Mouse (Mus musculus) T-helper 17 cell (primary cell): ENCODE measurements at regions not wholly inside any gene's neighbourhood (a gene's known extent, or its start where the extent isn't known, plus 50 kb on each side); places are given as distances from the start of the nearest gene placed in this dataset.

Source experiments
- in situ Hi-C, 2 experiments: fragments of 300-600 bp; cut with MboI, MseI; formaldehyde crosslinking; loops; 1 replicate in 1 of 2; 2 replicates in 1 of 2; pipeline ENCODE4 v1.15.1; 2025; ENCODE audit warnings: high pct_unique_total_duplicates in 2 of 2

DNA sequence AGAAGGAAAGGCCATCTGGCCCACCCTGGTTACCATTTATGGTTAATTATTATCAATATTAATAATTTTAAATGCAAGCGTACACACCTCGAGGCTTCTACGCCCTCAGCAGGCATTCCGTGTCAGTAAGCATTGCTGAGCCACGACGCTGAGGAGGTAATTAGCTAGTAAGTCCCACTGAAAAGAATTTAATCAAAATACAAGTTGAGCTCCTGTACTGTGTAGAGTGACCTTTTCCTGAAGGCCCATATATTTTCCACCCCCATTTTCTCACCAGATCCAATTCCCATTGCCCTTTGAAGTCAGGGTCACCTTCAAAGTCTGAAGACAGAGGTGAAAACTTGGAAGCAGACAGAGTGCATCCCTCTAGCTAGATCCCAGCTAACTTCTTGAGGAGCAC lies 179.8 kb downstream of the Gxylt1 start:
- in situ Hi-C loops: no loop called here

GRCm38 (mm10) chr15:93094202-93095135 lies 180.5 kb downstream of the Gxylt1 start:
- in situ Hi-C loops: loop anchor here (5.0 kb wide), 2 partner anchors 102 to 123 kb away; no protein-coding TSS in a partner anchor

DNA sequence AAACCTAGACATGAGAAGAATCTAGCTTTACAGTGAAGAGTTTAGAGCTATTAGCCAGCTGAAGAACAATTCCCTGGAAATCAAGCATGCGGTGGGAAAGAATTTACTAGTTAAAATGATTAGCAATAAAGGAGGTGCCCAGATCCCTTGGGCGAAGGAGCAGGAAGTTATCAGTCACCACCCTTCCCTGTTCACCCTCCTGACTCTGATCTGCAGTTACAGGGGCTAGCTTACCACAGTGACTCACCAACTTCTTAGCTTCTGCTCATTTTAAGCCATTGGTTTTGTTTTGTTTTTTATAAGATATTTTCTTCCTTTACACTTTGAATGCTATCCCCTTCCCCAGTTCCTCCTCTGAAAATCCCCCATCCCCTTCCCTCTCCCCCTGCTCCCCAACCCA lies 183.6 kb downstream of the Gxylt1 start:
- in situ Hi-C loops: loop anchor here (5.0 kb wide), 2 partner anchors 99 to 126 kb away; no protein-coding TSS in a partner anchor

DNA sequence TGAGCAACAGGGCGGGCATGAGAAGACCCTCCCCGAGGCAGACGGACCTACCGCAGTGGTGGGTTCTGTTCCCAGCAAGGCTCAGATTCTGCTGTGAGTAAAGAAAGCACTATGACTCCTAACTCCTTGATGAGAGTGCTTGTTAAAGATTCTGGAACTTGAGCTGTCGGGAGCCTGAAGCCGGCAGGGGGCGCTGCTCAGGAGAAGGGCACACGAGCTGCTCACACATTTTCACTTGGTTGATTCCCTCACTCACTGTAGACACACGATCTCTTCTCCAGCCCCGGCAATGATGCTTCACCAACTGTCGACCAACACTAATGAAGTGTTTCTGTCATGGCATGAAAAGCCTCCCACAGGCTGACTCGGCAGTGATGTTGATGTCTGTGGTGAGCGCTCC lies 185.6 kb downstream of the Gxylt1 start:
- in situ Hi-C loops: no loop called here

DNA sequence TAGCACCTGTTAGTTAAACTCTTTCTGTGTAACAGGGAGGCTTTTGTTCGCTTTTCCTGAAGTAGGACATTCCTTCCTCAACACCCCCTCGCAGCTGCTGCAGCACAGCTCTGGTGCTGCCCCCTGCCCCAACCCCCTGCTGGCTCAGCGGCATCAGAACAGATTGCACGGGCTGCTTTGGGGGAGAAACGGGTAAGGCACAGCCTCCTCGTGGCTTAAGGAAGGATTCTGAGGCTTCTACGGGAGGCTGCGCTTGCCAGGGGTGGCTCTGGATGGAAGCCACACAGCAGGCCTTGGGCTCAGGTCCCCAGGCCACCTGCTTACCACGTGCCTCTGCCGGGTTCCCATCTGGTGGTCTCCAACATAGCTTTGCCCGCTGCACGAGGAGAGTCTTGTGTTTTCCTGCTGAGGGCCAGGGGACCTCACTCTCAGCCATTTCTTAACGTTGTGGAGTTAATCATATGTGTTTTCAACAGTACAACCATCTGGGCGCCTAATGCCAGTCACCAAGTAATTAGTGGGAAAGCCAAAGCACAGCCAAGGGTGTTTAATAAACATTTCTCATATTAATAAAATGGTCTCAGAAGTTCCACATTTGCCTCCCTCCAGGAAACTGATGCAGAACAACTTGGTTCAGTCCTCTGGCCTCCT lies 189.9 kb downstream of the Gxylt1 start:
- in situ Hi-C loops: no loop called here

DNA sequence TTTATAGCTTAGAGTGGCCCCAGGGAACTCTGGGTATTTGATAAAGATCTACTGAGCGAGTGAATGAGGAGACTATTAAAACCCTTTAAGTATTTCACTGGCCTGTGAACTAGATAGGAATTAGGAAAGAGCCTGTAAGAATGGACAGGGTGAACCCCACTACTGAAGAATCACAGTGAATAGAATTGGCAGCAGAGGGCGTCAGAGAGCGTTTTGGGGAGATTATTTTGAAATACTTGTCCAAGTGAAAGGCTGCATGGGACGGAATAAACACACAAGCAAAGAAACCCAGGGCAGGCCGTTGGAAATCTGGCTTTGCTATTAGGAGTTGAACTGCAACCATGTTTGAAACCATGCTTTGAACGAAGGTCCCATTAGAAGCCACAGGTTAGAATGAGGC lies 200.9 kb downstream of the Gxylt1 start:
- in situ Hi-C loops: loop anchor here in 1 of 2 experiments (25.0 kb wide), 1 partner anchor 1788 kb away; no protein-coding TSS in a partner anchor

DNA sequence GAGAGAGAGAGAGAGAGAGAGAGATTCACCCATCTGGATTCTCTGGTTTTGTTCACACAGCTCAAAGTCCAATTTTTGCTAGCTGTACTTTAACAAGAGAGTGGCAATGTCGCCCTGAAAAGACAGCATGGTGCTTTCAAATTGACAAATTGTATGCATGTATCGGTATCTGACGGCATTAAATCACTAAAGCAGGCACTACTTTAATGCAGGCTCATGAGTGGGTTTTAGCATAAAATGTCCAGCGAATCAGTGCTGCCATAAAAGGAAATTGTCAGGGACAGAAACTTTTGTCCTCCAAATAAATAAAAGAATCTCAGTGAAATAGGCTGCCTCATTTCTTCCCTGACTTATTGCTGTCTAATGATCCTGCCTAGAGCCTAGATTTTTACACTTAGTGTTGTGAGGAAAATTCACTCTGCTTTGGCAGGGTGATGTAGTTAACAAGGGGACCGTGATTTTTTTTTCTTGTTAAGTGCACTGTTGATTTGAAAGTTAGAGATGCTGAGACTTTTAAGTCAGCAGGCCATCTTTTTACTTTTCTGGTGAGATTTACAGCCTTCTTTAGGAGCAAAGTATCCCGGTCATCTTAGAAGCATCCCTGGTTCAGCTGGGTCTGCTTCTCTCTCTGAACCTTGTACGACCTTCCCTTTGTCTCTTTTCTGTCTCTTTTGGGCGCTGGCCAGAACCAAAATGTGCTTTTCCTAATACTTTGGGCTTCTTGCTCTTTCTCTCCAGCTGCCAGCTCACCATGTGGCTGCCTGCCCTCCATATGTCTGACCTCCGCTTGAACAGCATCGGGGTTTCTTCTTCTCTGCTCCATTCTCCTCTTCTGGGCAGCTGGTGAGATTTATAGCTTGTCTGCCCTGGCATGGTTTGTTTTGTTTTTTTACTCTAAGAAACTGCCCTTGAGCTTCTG lies 212.5 kb downstream of the Gxylt1 start:
- in situ Hi-C loops: loop anchor here in 1 of 2 experiments (25.0 kb wide), 1 partner anchor 1800 kb away; no protein-coding TSS in a partner anchor

DNA sequence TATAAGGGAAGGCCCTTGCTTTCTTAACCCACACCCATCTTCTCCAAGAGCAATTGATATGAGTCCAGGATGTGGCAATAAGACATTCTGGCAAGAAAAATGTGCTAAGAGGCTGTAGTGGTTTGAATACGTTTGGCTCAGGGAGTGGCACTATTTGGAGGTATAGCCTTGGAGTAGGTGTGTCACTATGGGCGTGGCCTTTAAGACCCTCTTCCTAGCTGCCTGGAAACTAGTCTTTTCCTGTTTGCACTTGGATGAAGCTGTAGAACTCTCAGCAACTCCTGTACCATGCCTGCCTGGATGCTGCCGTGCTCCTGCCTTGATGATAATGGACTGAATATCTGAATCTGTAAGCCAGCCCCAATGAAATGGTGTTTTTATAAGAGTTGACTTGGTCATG lies 221.5 kb downstream of the Gxylt1 start:
- in situ Hi-C loops: loop anchor here in 1 of 2 experiments (25.0 kb wide), 1 partner anchor 1809 kb away; no protein-coding TSS in a partner anchor

DNA sequence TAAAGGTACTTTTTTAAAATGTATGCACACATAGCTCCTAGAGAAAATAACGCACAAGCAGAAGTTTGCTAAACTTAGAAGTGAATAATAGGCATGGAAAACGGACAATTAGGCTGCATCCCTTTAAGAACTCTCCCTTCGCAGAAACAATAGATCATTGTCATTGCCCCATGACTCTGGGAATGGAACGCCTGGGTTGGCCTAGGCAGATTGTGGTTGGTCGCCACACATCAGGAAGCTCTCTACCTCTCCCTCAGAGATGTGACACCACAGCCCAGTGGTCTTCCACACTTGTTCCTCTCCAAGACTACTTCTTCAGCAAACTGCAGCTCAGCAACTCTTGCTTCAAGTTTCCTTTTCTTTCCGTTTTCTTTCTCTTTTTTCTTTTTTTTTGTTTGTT lies 247.8 kb downstream of the Gxylt1 start:
- in situ Hi-C loops: no loop called here

GRCm38 (mm10) chr15:93026456-93027078 lies 248.4 kb downstream of the Gxylt1 start:
- in situ Hi-C loops: no loop called here

DNA sequence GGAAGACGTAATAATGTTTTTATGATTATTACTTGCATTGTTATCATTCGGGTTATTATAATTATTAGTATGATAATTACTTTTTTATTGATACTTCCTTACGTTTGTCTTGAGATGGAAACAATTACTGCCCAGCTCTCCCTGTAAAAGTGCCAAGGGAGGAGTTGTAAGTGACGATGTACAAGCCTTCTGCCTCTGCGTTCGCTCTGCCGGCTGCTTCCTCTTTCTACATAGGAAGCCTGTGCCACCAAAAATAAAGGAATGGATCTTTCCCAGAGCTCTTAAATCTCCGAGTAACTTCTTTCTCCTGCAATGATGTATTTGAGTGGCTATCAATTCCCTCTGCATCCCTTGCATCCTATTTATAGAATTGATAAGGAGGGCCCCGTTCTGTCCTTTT lies 249.2 kb downstream of the Gxylt1 start:
- in situ Hi-C loops: no loop called here

GRCm38 (mm10) chr15:93024171-93024570 lies 250.8 kb downstream of the Gxylt1 start:
- in situ Hi-C loops: no loop called here

DNA sequence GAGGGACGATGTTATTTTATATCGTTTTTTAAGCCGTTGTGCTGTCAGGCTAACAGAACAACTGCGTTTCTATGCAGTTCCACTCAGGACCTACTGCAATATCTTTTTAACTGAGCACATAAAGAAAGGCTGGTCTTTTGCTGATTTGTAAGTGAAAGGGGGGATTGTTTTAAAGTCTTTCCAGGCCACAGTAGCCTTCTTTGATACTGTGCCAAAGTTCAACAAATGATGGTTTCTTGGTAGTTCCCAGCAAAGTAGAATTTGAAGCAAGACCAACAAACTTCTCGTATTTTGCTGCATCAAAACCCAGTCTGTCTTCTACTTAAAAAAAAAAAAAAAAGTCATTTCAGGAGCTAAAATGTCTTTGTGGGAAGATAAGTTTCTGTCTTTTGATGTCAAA lies 263.8 kb downstream of the Gxylt1 start:
- in situ Hi-C loops: no loop called here

GRCm38 (mm10) chr15:93010629-93011028 lies 264.4 kb downstream of the Gxylt1 start:
- in situ Hi-C loops: no loop called here

DNA sequence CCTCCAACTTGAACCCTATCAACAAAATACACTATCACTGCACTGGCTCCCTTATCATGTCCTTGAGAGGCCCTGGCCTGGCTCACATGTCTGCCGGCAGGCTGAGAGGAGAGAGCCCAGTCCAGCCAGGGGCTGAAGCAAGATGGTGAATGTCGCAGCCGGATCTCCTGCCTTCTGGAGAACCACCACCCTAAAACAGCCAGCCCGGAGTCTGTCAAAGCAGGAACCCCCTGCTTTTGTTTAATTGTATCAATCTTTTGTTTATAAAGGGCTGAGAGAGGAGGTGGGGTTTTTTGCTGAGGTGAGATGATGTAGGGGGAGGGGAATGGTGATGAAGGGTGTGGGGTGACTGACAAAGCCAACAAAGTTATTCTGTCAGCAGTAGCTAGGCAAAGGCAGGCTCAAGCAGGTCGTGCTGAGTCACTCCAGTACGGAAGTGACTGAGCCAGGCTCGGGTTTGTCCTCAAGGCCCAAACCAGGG lies 269.2 kb downstream of the Gxylt1 start:
- in situ Hi-C loops: loop anchor here (5.0 to 10.0 kb wide), 2 partner anchors 787 to 1039 kb away; no protein-coding TSS in a partner anchor

- in situ Hi-C loops: loop anchor here (5.0 to 10.0 kb wide), 2 partner anchors 787 to 1040 kb away; no protein-coding TSS in a partner anchor
These were observed 269.8 kb downstream of the Gxylt1 start for GRCm38 (mm10) chr15:93005186-93005585.

DNA sequence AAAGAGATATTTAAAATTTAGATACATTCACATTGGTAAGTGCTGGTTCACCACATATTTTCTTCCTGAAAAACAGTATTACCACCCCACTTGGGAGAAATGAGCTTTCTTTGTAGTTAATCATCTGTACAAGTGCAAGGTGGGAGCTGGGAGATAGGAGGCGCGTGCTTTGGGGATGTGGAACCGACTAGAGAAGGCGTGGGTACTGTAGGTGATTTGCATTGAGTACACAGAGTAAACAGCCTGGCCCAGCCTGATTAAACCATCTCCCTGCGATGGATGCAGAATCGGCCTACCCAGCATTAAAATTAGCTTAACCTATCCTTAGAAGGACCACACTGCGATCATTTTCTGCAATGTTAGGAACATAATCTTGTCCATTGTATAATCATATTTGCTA lies 270.4 kb downstream of the Gxylt1 start:
- in situ Hi-C loops: loop anchor here in 1 of 2 experiments (10.0 kb wide), 1 partner anchor 1040 kb away; no protein-coding TSS in a partner anchor

GRCm38 (mm10) chr15:93003233-93003632 lies 271.7 kb downstream of the Gxylt1 start:
- in situ Hi-C loops: loop anchor here in 1 of 2 experiments (10.0 kb wide), 1 partner anchor 1042 kb away; no protein-coding TSS in a partner anchor

DNA sequence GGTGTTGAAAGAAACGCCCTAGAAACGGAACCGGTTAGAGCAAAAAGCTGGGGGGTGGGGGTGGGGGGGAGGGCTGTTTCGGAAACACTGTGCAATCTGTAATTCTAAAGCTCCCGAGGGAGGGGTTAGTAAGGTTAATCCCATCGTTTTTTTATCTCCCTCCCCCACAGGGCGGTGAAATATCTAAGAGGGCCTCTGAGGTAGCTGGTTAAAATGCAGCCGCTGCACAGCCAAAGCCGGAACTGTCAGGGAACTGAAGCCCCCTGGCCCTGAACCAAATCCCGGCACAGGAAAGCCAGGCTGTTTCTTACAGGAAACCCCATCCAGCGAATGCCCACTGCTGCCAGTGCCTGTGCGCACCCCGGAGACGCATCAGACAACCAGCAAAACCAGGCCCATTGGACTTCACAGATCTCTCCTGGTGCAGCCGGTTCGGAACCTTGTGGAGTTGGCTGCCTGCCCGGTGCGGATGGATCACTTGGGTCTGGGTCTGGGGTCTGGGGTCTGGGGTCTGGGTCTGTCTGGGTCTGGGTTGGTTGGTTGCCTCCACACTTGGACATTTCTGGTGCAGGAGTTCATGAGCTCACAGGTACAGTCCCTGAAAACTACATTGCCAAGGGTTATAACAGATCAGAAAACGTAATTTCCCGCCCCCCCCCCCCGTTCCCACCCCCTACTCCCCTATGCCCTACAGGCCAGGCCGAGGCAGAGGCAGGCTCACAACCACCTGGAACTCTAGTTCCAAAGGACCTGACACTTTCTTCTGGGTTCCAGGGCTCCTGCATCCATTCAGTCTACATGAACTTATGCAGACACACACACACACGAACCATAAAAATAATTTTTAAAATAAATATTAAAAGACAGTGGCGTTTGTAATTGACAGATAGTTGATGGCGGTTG lies 272.7 kb downstream of the Gxylt1 start:
- in situ Hi-C loops: loop anchor here in 1 of 2 experiments (10.0 kb wide), 1 partner anchor 1043 kb away; no protein-coding TSS in a partner anchor
